Mouse (Mus musculus) adrenal gland, adult 8-10 months (tissue): ENCODE measurements around the gene St5. TPM values are rescaled to one million over a fixed set of nuclear protein-coding genes. Genes with fewer than 3 reads are reported as not detected.

Experiments used
- DNase-seq: peaks from one replicate; pipeline ENCODE4 v3.0.0; 2022
- microRNA-seq, 2 experiments: library from miRNA; unstranded; fragments of <30 nt; microRNA quantifications; one replicate each; pipeline ENCODE4 v1.2.0; 2022
- total RNA-seq, 4 experiments: library from RNA; stranded (reverse); gene quantifications; 2 replicates each; pipeline ENCODE4 v1.2.4; 2022

Gene St5
- total RNA-seq, 4 experiments from 2014 or later = 26.9 to 62.4 (median 40.9) TPM

GRCm38 (mm10) chr7:109477926-109478325, 225.5 kb downstream of the St5 start:
- no peak for DNase-seq

Small RNA genes within 50 kb of the gene (microRNA-seq; reads per million reads assigned to microRNA genes)
- gene Gm47284 = 0.35 to 0.84 reads per million in 2 experiments

Other genes with a start within 250 kb of the St5 start
- under 1 TPM; 0.17 to 0.42 (median 0.35) TPM for gene Trim66, start 195.5 kb downstream of the St5 start, total RNA-seq
- gene Rpl27a, start 184.5 kb downstream of the St5 start, total RNA-seq = 100 to 1,000 TPM; 217 to 234 (median 223) TPM
- gene Akip1, start 85 bp upstream of the St5 start, total RNA-seq = 10 to 100 TPM; 21.7 to 30.6 (median 23.6) TPM
- under 1 TPM in 1 of 4 experiments, not detected in 3; 0.44 TPM for gene BC051019, start 20.2 kb upstream of the St5 start, total RNA-seq
- under 1 TPM in 2 of 4 experiments, not detected in 2; 0.46 to 0.99 TPM for gene Ascl3, start 28.1 kb upstream of the St5 start, total RNA-seq
- gene Tmem9b, start 49.3 kb upstream of the St5 start, total RNA-seq = 10 to 100 TPM; 48.7 to 52.2 (median 51.1) TPM
- 1 to 10 TPM in 1 of 4 experiments, under 1 TPM in 3; 0.38 to 1.3 (median 0.63) TPM for gene Nrip3, start 78.4 kb upstream of the St5 start, total RNA-seq
- gene Scube2, start 162.1 kb upstream of the St5 start, total RNA-seq = 1 to 10 TPM in 3 of 4 experiments, under 1 TPM in 1; 0.49 to 1.2 (median 1.1) TPM